Mouse (Mus musculus) thymus, adult 2 months (tissue): ENCODE results near the gene Cntrl.

ENCODE experiments used
- CTCF ChIP-seq: fragments of 200-500 bp; IDR thresholded peaks from 2 replicates; pipeline ENCODE4 v1.5.1; 2012; ENCODE audit warnings: mild to moderate bottlenecking, control low read depth, low read length, moderate library complexity, borderline replicate concordance; ENCODE audit not compliant: control insufficient read depth, poor library complexity, insufficient read depth; ENCODE audit errors: extremely low read depth
- POLR2A ChIP-seq: fragments of 200-500 bp; IDR thresholded peaks from 2 replicates; pipeline ENCODE4 v1.6.1; 2012; ENCODE audit warnings: mild to moderate bottlenecking, low read length, control low read depth, moderate library complexity; ENCODE audit not compliant: control insufficient read depth, poor library complexity, insufficient read depth; ENCODE audit errors: extremely low read depth

- TF ChIP-seq CTCF = no peak
- no peak for TF ChIP-seq POLR2A
Observed at GRCm38 (mm10) chr2:35199541-35199940, 90.2 kb downstream of the Cntrl start.
